In the genomic region with DNA sequence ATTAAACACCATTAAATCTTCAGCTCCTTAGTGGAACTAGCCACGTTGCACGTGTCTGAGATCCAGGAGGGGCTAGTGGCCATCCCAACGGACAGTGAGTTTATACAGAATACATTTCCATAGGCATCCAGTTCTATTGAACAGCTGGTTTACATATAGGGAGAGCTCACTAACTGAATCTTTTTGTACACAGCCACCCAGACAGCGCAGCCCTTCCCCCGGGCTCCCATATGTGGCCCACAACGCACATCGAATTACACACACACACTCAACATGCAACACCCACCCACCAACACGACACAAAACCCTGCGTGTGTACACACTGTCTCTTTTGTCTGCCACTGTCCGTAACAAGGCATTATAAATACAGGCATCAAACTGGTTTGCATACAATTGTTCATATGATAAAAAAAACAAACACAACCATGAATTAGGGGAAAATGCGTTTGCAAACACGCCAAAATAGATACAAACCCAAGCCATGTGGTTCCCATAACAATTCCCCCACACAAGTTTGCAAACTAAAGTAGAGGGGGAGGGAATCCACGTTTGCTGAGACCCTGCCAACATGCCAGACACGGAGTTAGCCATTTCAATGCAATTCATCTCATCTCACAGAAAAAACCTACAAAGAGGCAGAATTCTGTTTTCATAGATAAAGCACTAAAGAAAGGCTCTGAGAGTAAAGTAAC, we compare ENCODE assay signal across 7 mouse cellular contexts. TPM values are rescaled to one million over a fixed set of nuclear protein-coding genes. Genes with fewer than 3 reads are reported as not detected.
DNase-seq lines count a peak whose midpoint lies in the region; ATAC-seq and TF ChIP-seq lines count a peak whose summit lies in the region.

No protein-coding gene starts in this region.

- intact Hi-C loops in left cerebral cortex, adult 2 months (cut with DNase I) = loop anchor here (1.0 kb wide), 2 partner anchors 29 to 44 kb away; no protein-coding TSS in a partner anchor

- H3K4me3 ChIP-seq in left cerebral cortex, adult 2 months = peak overlapping the region; percentile 43
- H3K4me3 ChIP-seq in forebrain, embryonic 12.5 days (replicated peaks) = peak overlapping the region; percentile 40
- peak overlapping the region; percentile 42 for H3K4me3 ChIP-seq in limb, embryonic 13.5 days
- H3K4me3 ChIP-seq in olfactory bulb, adult 2 months (ENCODE audit: insufficient read depth, low read depth, low read length) = no peak overlapping the region

- DNase-seq in left cerebral cortex, adult 2 months (ENCODE audit: extremely low spot score in 1 of 2, low spot score in 2 of 2) = peak in 1 of 2 experiments; percentile 29
- no peak for DNase-seq in left cerebral cortex, adult 18-20 months (ENCODE audit: low spot score in 2 of 2)
- DNase-seq in spleen, postnatal 4 days (ENCODE audit: low spot score in 2 of 2) = no peak
- DNase-seq in layer of hippocampus, adult 11-12 months (ENCODE audit: low spot score) = no peak

- 0 out of 2 replicates have a peak, but pooled peaks have one; percentile 24 for ATAC-seq in forebrain, embryonic 12.5 days (ENCODE audit: low FRiP score)
- no peak for ATAC-seq in limb, embryonic 13.5 days (ENCODE audit: low FRiP score, low read depth)

- TF ChIP-seq CTCF in left cerebral cortex, adult 2 months (IDR thresholded peaks at IDR 0.05) = no peak
- TF ChIP-seq CTCF in olfactory bulb, adult 2 months (IDR thresholded peaks at IDR 0.05; ENCODE audit: insufficient read depth, low read depth, low read length) = no peak

- H3K36me3 ChIP-seq in forebrain, embryonic 12.5 days (replicated peaks) = no peaks in the 10 kb centered on the region
- peaks cover 2% of the 10 kb centered on the region; the same call in 1 of the 2 replicates for H3K36me3 ChIP-seq in limb, embryonic 13.5 days

- H3K9ac ChIP-seq in forebrain, embryonic 12.5 days = peak overlapping the region; percentile 57
- peak overlapping the region; percentile 68 for H3K9ac ChIP-seq in limb, embryonic 13.5 days

- H3K27me3 ChIP-seq in forebrain, embryonic 12.5 days = no peaks in the 10 kb centered on the region
- peaks cover 3% of the 10 kb centered on the region for H3K27me3 ChIP-seq in limb, embryonic 13.5 days

- WGBS in forebrain, embryonic 12.5 days = 56% methylated on average over 14 of the region's 14 CpGs
- 47% methylated on average over 14 of the region's 14 CpGs for WGBS in limb, embryonic 13.5 days
- 24% methylated on average over 14 of the region's 14 CpGs for WGBS in olfactory bulb, adult 2 months

- peaks cover 30% of the 10 kb centered on the region for H3K4me1 ChIP-seq in forebrain, embryonic 12.5 days
- peaks cover 29% of the 10 kb centered on the region for H3K4me1 ChIP-seq in limb, embryonic 13.5 days
- peaks cover 16% of the 10 kb centered on the region for H3K4me1 ChIP-seq in olfactory bulb, adult 2 months (ENCODE audit: control insufficient read depth, insufficient read depth, low read length)

- H3K27ac ChIP-seq in left cerebral cortex, adult 2 months = peak overlapping the region; percentile 0; the same call in 1 of the 2 replicates
- H3K27ac ChIP-seq in forebrain, embryonic 12.5 days = 0 out of 2 replicates have a peak overlapping the region, but pooled peaks have one; percentile 69
- H3K27ac ChIP-seq in limb, embryonic 13.5 days = 0 out of 2 replicates have a peak overlapping the region, but pooled peaks have one; percentile 28
- H3K27ac ChIP-seq in olfactory bulb, adult 2 months (ENCODE audit: insufficient read depth, low read depth, low read length) = peak overlapping the region; percentile 12; the same call in 1 of the 2 replicates

- H3K4me2 ChIP-seq in forebrain, embryonic 12.5 days = peak overlapping the region; percentile 77
- H3K4me2 ChIP-seq in limb, embryonic 13.5 days (replicated peaks) = peak overlapping the region; percentile 79

- H3K9me3 ChIP-seq in forebrain, embryonic 12.5 days = no peaks in the 10 kb centered on the region
- no peaks in the 10 kb centered on the region for H3K9me3 ChIP-seq in limb, embryonic 13.5 days

- no peak for TF ChIP-seq POLR2A in olfactory bulb, adult 2 months (IDR thresholded peaks at IDR 0.05; ENCODE audit: insufficient read depth, low read depth, low read length)

RNA-seq across cellular contexts. Expression of a gene that starts 3.0 kb away (rescaled TPM):
- total RNA-seq in left cerebral cortex, adult 2 months (2021) = 1 to 10 TPM; 1.0 to 2.0 TPM
- 1 to 10 TPM; 1.0 to 2.3 TPM for total RNA-seq in left cerebral cortex, adult 18-20 months (2021)
- 18.5 and 19.4 TPM in 2 replicates for polyA plus RNA-seq in forebrain, embryonic 12.5 days (2016; fragmentation: Nextera tagmentation; extraction: Ambion mirVana)
- polyA plus RNA-seq in limb, embryonic 13.5 days (2015; fragmentation: Nextera tagmentation; extraction: Ambion mirVana) = 15.8 and 16.1 TPM in 2 replicates
- not detected in 2 replicates for polyA plus RNA-seq in olfactory bulb, adult 2 months (2012; ENCODE audit: insufficient read depth, insufficient read length, low replicate concordance, missing spikeins)

RNA-seq across cellular contexts. Expression of a gene that starts 15.8 kb away (rescaled TPM):
- 100 to 1,000 TPM; 286 to 315 TPM for total RNA-seq in left cerebral cortex, adult 2 months (2021)
- total RNA-seq in left cerebral cortex, adult 18-20 months (2021) = 100 to 1,000 TPM; 298 to 303 TPM
- polyA plus RNA-seq in forebrain, embryonic 12.5 days (2016; fragmentation: Nextera tagmentation; extraction: Ambion mirVana) = 68.8 and 70.6 TPM in 2 replicates
- 61.9 and 68.6 TPM in 2 replicates for polyA plus RNA-seq in limb, embryonic 13.5 days (2015; fragmentation: Nextera tagmentation; extraction: Ambion mirVana)
- polyA plus RNA-seq in olfactory bulb, adult 2 months (2012; ENCODE audit: insufficient read depth, insufficient read length, low replicate concordance, missing spikeins) = 223 TPM in 1 of 2 replicates, not detected in the other

RNA-seq across cellular contexts. Expression of a gene that starts 22.8 kb away (rescaled TPM):
- 1 to 10 TPM; 1.2 to 1.4 TPM for total RNA-seq in left cerebral cortex, adult 2 months (2021)
- total RNA-seq in left cerebral cortex, adult 18-20 months (2021) = 1 to 10 TPM; 2.2 to 2.9 TPM
- not detected in 2 replicates for polyA plus RNA-seq in forebrain, embryonic 12.5 days (2016; fragmentation: Nextera tagmentation; extraction: Ambion mirVana)
- 0.22 TPM in 2 replicates for polyA plus RNA-seq in limb, embryonic 13.5 days (2015; fragmentation: Nextera tagmentation; extraction: Ambion mirVana)
- not detected in 2 replicates for polyA plus RNA-seq in olfactory bulb, adult 2 months (2012; ENCODE audit: insufficient read depth, insufficient read length, low replicate concordance, missing spikeins)

RNA-seq across cellular contexts. Expression of a gene that starts 39.0 kb away (rescaled TPM):
- total RNA-seq in left cerebral cortex, adult 2 months (2021) = 10 to 100 TPM; 66.6 to 74.4 TPM
- total RNA-seq in left cerebral cortex, adult 18-20 months (2021) = 10 to 100 TPM; 65.1 to 71.0 TPM
- polyA plus RNA-seq in forebrain, embryonic 12.5 days (2016; fragmentation: Nextera tagmentation; extraction: Ambion mirVana) = 53.9 and 55.9 TPM in 2 replicates
- polyA plus RNA-seq in limb, embryonic 13.5 days (2015; fragmentation: Nextera tagmentation; extraction: Ambion mirVana) = 52.8 and 57.3 TPM in 2 replicates
- polyA plus RNA-seq in olfactory bulb, adult 2 months (2012; ENCODE audit: insufficient read depth, insufficient read length, low replicate concordance, missing spikeins) = 472 TPM in 1 of 2 replicates, not detected in the other

RNA-seq across cellular contexts. Expression of a gene that starts 50.7 kb away (rescaled TPM):
- 100 to 1,000 TPM; 236 to 242 TPM for total RNA-seq in left cerebral cortex, adult 2 months (2021)
- 100 to 1,000 TPM; 224 to 230 TPM for total RNA-seq in left cerebral cortex, adult 18-20 months (2021)
- 22.4 and 22.6 TPM in 2 replicates for polyA plus RNA-seq in forebrain, embryonic 12.5 days (2016; fragmentation: Nextera tagmentation; extraction: Ambion mirVana)
- polyA plus RNA-seq in limb, embryonic 13.5 days (2015; fragmentation: Nextera tagmentation; extraction: Ambion mirVana) = 20.7 and 21.4 TPM in 2 replicates
- polyA plus RNA-seq in olfactory bulb, adult 2 months (2012; ENCODE audit: insufficient read depth, insufficient read length, low replicate concordance, missing spikeins) = not detected in 2 replicates

Comparison
In these comparisons a context has a peak if more than half of its experiments do, and no peak if none do; other contexts are left out.
1. H3K27ac ChIP-seq: peak in every context shown above with its lines; median percentile 69 in forebrain, embryonic 12.5 days; 28 in limb, embryonic 13.5 days; 12 in olfactory bulb, adult 2 months; 0 in left cerebral cortex, adult 2 months.
2. RNA of a gene that starts 3.0 kb away (polyA plus RNA-seq): 18.5 to 19.4 TPM in forebrain, embryonic 12.5 days and 15.8 to 16.1 TPM in limb, embryonic 13.5 days; not detected in olfactory bulb, adult 2 months; every median in the first group is over 10 times any median in the second.